In the genomic region with DNA sequence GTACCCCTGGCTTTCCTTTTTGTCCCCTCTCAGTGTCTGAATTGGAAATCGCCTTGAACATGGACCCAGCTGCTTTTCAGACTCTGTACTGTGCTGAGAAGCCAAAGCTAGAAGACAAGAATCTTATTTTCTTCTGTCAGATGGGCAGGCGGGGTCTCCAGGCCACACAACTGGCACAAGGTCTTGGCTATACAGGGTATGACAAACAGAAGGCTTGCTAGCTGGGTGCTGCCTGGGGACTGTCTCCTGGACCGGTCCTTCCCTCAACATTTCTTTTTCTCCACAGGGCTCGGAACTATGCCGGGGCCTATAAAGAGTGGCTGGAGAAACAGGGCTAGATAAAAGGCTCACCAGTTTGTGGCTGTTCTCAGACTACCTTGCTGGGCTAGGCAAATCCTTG, we compare ENCODE assay signal across 15 mouse cellular contexts. TPM values are rescaled to one million over a fixed set of nuclear protein-coding genes. Genes with fewer than 3 reads are reported as not detected.
A peak's percentile ranks its signal among the peaks of the same experiment; 100 is the strongest.
DNase-seq lines count a peak whose midpoint lies in the region; ATAC-seq and TF ChIP-seq lines count a peak whose summit lies in the region.
"Had no signal": no experiment of that assay in that cellular context is flagged by ENCODE, and none has a peak within 500 bp of the region (broad histone marks: within the 10 kb centered on the region; RNA-seq: fewer than 3 reads in every experiment).

No protein-coding gene starts in this region.

- H3K4me3 ChIP-seq in lung, embryonic 14.5 days (ENCODE audit: low read depth, low read length): no peak overlapping the region
- H3K4me3 ChIP-seq in ES-Bruce4 (ENCODE audit: low read depth, low read length): no peak overlapping the region
- no peak overlapping the region for H3K4me3 ChIP-seq in hindbrain, embryonic 12.5 days
- no peak overlapping the region for H3K4me3 ChIP-seq in midbrain, embryonic 14.5 days (replicated peaks; ENCODE audit: low read depth, low read length)
- H3K4me3 ChIP-seq: gastrocnemius, adult 2 months; kidney, embryonic 15.5 days; limb, embryonic 10.5 days; liver, embryonic 12.5 days; myocyte had no signal

- no peak for DNase-seq in lung, embryonic 14.5 days
- DNase-seq in lung, postnatal 4 days: no peak
- DNase-seq in midbrain, embryonic 14.5 days: no peak
- DNase-seq in layer of hippocampus, adult 9-11 months: no peak
- no peak for DNase-seq in gastrocnemius, postnatal 4 days (ENCODE audit: low spot score in 2 of 2)
- DNase-seq: cerebellum, adult 11 months; cerebellum, postnatal 25 days; gastrocnemius, adult 2 months; right cerebral cortex, postnatal 14 days had no signal

- no peak for TF ChIP-seq EP300 in ES-Bruce4 (IDR thresholded peaks at IDR 0.05; ENCODE audit: insufficient read depth, low read depth, low read length)

- ATAC-seq in lung, embryonic 14.5 days (ENCODE audit: insufficient read depth): peak; percentile 15; the same call in 1 of the 2 replicates
- peak; percentile 44 for ATAC-seq in hindbrain, embryonic 12.5 days (ENCODE audit: low FRiP score)
- ATAC-seq in midbrain, embryonic 14.5 days (ENCODE audit: low FRiP score, low TSS enrichment): peak; percentile 38
- ATAC-seq: liver, embryonic 12.5 days had no signal

- H3K9me3 ChIP-seq in lung, embryonic 14.5 days (ENCODE audit: low read depth, low read length): no peaks in the 10 kb centered on the region
- no peaks in the 10 kb centered on the region for H3K9me3 ChIP-seq in ES-Bruce4 (replicated peaks; ENCODE audit: control insufficient read depth, insufficient read depth, low read length, poor library complexity, severe bottlenecking)
- no peaks in the 10 kb centered on the region for H3K9me3 ChIP-seq in hindbrain, embryonic 12.5 days (replicated peaks)
- no peaks in the 10 kb centered on the region for H3K9me3 ChIP-seq in midbrain, embryonic 14.5 days (ENCODE audit: control insufficient read depth, low read length)
- H3K9me3 ChIP-seq: kidney, embryonic 15.5 days; limb, embryonic 10.5 days; liver, embryonic 12.5 days had no signal

- WGBS in lung, embryonic 14.5 days: 69% methylated on average over 5 of the region's 5 CpGs
- WGBS in hindbrain, embryonic 12.5 days: 77% methylated on average over 5 of the region's 5 CpGs
- WGBS in midbrain, embryonic 14.5 days: 58% methylated on average over 5 of the region's 5 CpGs

- peak overlapping the region; percentile 31; the same call in 1 of the 2 replicates for H3K27ac ChIP-seq in lung, embryonic 14.5 days (ENCODE audit: low read depth)
- H3K27ac ChIP-seq in ES-Bruce4 (ENCODE audit: insufficient read depth, low read length): peak overlapping the region; percentile 82
- peak overlapping the region; percentile 36 for H3K27ac ChIP-seq in hindbrain, embryonic 12.5 days
- peak overlapping the region; percentile 42; the same call in 1 of the 2 replicates for H3K27ac ChIP-seq in midbrain, embryonic 14.5 days (replicated peaks; ENCODE audit: low read depth, low read length)
- H3K27ac ChIP-seq: gastrocnemius, adult 2 months; kidney, embryonic 15.5 days; limb, embryonic 10.5 days; liver, embryonic 12.5 days had no signal

- TF ChIP-seq POLR2A in ES-Bruce4 (IDR thresholded peaks at IDR 0.05; ENCODE audit: insufficient read depth, low read length): no peak

- 0 out of 2 replicates have a peak, but pooled peaks cover 3% of the 10 kb centered on the region for H3K4me1 ChIP-seq in lung, embryonic 14.5 days (ENCODE audit: insufficient read depth)
- peaks cover 11% of the 10 kb centered on the region for H3K4me1 ChIP-seq in ES-Bruce4 (ENCODE audit: control insufficient read depth, insufficient read depth, low read length)
- peaks cover 7% of the 10 kb centered on the region for H3K4me1 ChIP-seq in hindbrain, embryonic 12.5 days
- no peaks in the 10 kb centered on the region for H3K4me1 ChIP-seq in midbrain, embryonic 14.5 days (ENCODE audit: control insufficient read depth, insufficient read depth, low read length)
- H3K4me1 ChIP-seq: limb, embryonic 10.5 days had no signal

- peaks cover 60% of the 10 kb centered on the region for H3K36me3 ChIP-seq in lung, embryonic 14.5 days (ENCODE audit: insufficient read depth)
- peaks cover 22% of the 10 kb centered on the region for H3K36me3 ChIP-seq in ES-Bruce4 (ENCODE audit: control insufficient read depth, insufficient read depth, low read length, poor library complexity, severe bottlenecking)
- H3K36me3 ChIP-seq in hindbrain, embryonic 12.5 days: peaks cover 58% of the 10 kb centered on the region
- H3K36me3 ChIP-seq in midbrain, embryonic 14.5 days (ENCODE audit: control insufficient read depth, insufficient read depth, low read length): peaks cover 65% of the 10 kb centered on the region

- H3K4me2 ChIP-seq in lung, embryonic 14.5 days: no peak overlapping the region
- H3K4me2 ChIP-seq in hindbrain, embryonic 12.5 days (replicated peaks): no peak overlapping the region
- H3K4me2 ChIP-seq in midbrain, embryonic 14.5 days (ENCODE audit: low read length): no peak overlapping the region
- H3K4me2 ChIP-seq: kidney, embryonic 15.5 days; liver, embryonic 12.5 days had no signal

- H3K9ac ChIP-seq in lung, embryonic 14.5 days: no peak overlapping the region
- no peak overlapping the region for H3K9ac ChIP-seq in ES-Bruce4 (ENCODE audit: low read depth, poor library complexity, severe bottlenecking)
- H3K9ac ChIP-seq in hindbrain, embryonic 12.5 days: no peak overlapping the region
- no peak overlapping the region for H3K9ac ChIP-seq in midbrain, embryonic 14.5 days (replicated peaks; ENCODE audit: low read length)
- H3K9ac ChIP-seq: kidney, embryonic 15.5 days; liver, embryonic 12.5 days had no signal

- TF ChIP-seq CTCF in lung, embryonic 14.5 days (IDR thresholded peaks at IDR 0.05; ENCODE audit: low read depth): no peak
- no peak for TF ChIP-seq CTCF in ES-Bruce4 (IDR thresholded peaks at IDR 0.05; ENCODE audit: low read depth, low read length)

- no peaks in the 10 kb centered on the region for H3K27me3 ChIP-seq in lung, embryonic 14.5 days (ENCODE audit: insufficient read depth, low read length)
- H3K27me3 ChIP-seq in ES-Bruce4 (ENCODE audit: control insufficient read depth, insufficient read depth, low read length, poor library complexity, severe bottlenecking): no peaks in the 10 kb centered on the region
- H3K27me3 ChIP-seq in hindbrain, embryonic 12.5 days: no peaks in the 10 kb centered on the region
- H3K27me3 ChIP-seq in midbrain, embryonic 14.5 days (ENCODE audit: control insufficient read depth, insufficient read depth, low read length): no peaks in the 10 kb centered on the region
- H3K27me3 ChIP-seq: kidney, embryonic 15.5 days; liver, embryonic 12.5 days had no signal

RNA-seq across cellular contexts. Expression of a gene that starts 1.2 kb away (rescaled TPM):
- polyA plus RNA-seq in lung, embryonic 14.5 days (2014; fragmentation: Nextera tagmentation; extraction: Ambion mirVana): 2.0 and 3.4 TPM in 2 replicates
- polyA plus RNA-seq in ES-Bruce4 (2011; ENCODE audit: insufficient read depth, insufficient read length, low read depth, missing spikeins): 9.9 TPM in 2 replicates
- 8.1 and 9.4 TPM in 2 replicates for polyA plus RNA-seq in hindbrain, embryonic 12.5 days (2016; fragmentation: Nextera tagmentation; extraction: Ambion mirVana)
- 5.7 and 6.2 TPM in 2 replicates for polyA plus RNA-seq in midbrain, embryonic 14.5 days (2014; fragmentation: Nextera tagmentation; extraction: Ambion mirVana)
- 1 to 10 TPM; 1.1 to 1.3 TPM for total RNA-seq in gastrocnemius, postnatal 4 days (2021)

RNA-seq across cellular contexts. Expression of a gene that starts 8.8 kb away (rescaled TPM):
- polyA plus RNA-seq in lung, embryonic 14.5 days (2014; fragmentation: Nextera tagmentation; extraction: Ambion mirVana): 81.0 and 81.9 TPM in 2 replicates
- polyA plus RNA-seq in ES-Bruce4 (2011; ENCODE audit: insufficient read depth, insufficient read length, low read depth, missing spikeins): 57.7 and 79.4 TPM in 2 replicates
- polyA plus RNA-seq in hindbrain, embryonic 12.5 days (2016; fragmentation: Nextera tagmentation; extraction: Ambion mirVana): 175 and 182 TPM in 2 replicates
- 207 and 236 TPM in 2 replicates for polyA plus RNA-seq in midbrain, embryonic 14.5 days (2014; fragmentation: Nextera tagmentation; extraction: Ambion mirVana)
- 10 to 100 TPM; 43.9 to 48.4 TPM for total RNA-seq in gastrocnemius, postnatal 4 days (2021)

RNA-seq across cellular contexts. Expression of a gene that starts 17.4 kb away (rescaled TPM):
- 83.6 and 91.3 TPM in 2 replicates for polyA plus RNA-seq in lung, embryonic 14.5 days (2014; fragmentation: Nextera tagmentation; extraction: Ambion mirVana)
- 123 and 146 TPM in 2 replicates for polyA plus RNA-seq in ES-Bruce4 (2011; ENCODE audit: insufficient read depth, insufficient read length, low read depth, missing spikeins)
- 14.5 and 18.6 TPM in 2 replicates for polyA plus RNA-seq in hindbrain, embryonic 12.5 days (2016; fragmentation: Nextera tagmentation; extraction: Ambion mirVana)
- 3.3 and 8.1 TPM in 2 replicates for polyA plus RNA-seq in midbrain, embryonic 14.5 days (2014; fragmentation: Nextera tagmentation; extraction: Ambion mirVana)
- total RNA-seq in gastrocnemius, postnatal 4 days (2021): 10 to 100 TPM; 15.0 to 16.4 TPM

RNA-seq across cellular contexts. Expression of a gene that starts 31.2 kb away (rescaled TPM):
- 0.91 and 1.6 TPM in 2 replicates for polyA plus RNA-seq in lung, embryonic 14.5 days (2014; fragmentation: Nextera tagmentation; extraction: Ambion mirVana)
- 0.78 and 1.1 TPM in 2 replicates for polyA plus RNA-seq in ES-Bruce4 (2011; ENCODE audit: insufficient read depth, insufficient read length, low read depth, missing spikeins)
- polyA plus RNA-seq in hindbrain, embryonic 12.5 days (2016; fragmentation: Nextera tagmentation; extraction: Ambion mirVana): 0.83 and 0.98 TPM in 2 replicates
- polyA plus RNA-seq in midbrain, embryonic 14.5 days (2014; fragmentation: Nextera tagmentation; extraction: Ambion mirVana): 0.09 and 0.42 TPM in 2 replicates
- total RNA-seq in gastrocnemius, postnatal 4 days (2021): 1 to 10 TPM; 3.3 to 3.5 TPM

RNA-seq across cellular contexts. Expression of a gene that starts 50.0 kb away (rescaled TPM):
- 2.3 and 2.4 TPM in 2 replicates for polyA plus RNA-seq in lung, embryonic 14.5 days (2014; fragmentation: Nextera tagmentation; extraction: Ambion mirVana)
- 4.3 and 4.6 TPM in 2 replicates for polyA plus RNA-seq in ES-Bruce4 (2011; ENCODE audit: insufficient read depth, insufficient read length, low read depth, missing spikeins)
- 1.6 and 1.7 TPM in 2 replicates for polyA plus RNA-seq in hindbrain, embryonic 12.5 days (2016; fragmentation: Nextera tagmentation; extraction: Ambion mirVana)
- polyA plus RNA-seq in midbrain, embryonic 14.5 days (2014; fragmentation: Nextera tagmentation; extraction: Ambion mirVana): 1.4 and 1.6 TPM in 2 replicates
- total RNA-seq in gastrocnemius, postnatal 4 days (2021): under 1 TPM; 0.21 to 0.25 TPM

Comparison
In these comparisons a context has a peak if more than half of its experiments do, and no peak if none do; other contexts are left out.
1. H3K27ac ChIP-seq: peak in every context shown above with its lines; median percentile 82 in ES-Bruce4; 42 in midbrain, embryonic 14.5 days; 36 in hindbrain, embryonic 12.5 days; 31 in lung, embryonic 14.5 days.